Mouse (Mus musculus) hindbrain, embryonic 16.5 days (tissue): ENCODE data around the gene Cops2. TPM values are rescaled to one million over a fixed set of nuclear protein-coding genes. Genes with fewer than 3 reads are reported as not detected.
A peak's percentile ranks its signal among the peaks of the same experiment; 100 is the strongest.

Experiments used
- ATAC-seq: fragments of 200-750 bp; cut with Nextera tagmentation; 2 replicates; pipeline ENCODE4 v1.8.0; 2017; ENCODE audit warnings: moderate TSS enrichment, moderate library complexity
- H3K27ac ChIP-seq: fragments of 300-500 bp; sonication (generic); 2 replicates; pipeline ENCODE4 v1.5.1; 2014; ENCODE audit warnings: low read depth, mild to moderate bottlenecking, control low read depth, low read length, moderate library complexity
- H3K27me3 ChIP-seq: fragments of 300-500 bp; sonication (generic); replicated peaks from 2 replicates; pipeline ENCODE4 v1.6.1; 2014; ENCODE audit warnings: low read length; ENCODE audit not compliant: control insufficient read depth, insufficient read depth
- H3K36me3 ChIP-seq: fragments of 300-500 bp; sonication (generic); 2 replicates; pipeline ENCODE4 v1.6.1; 2014; ENCODE audit warnings: mild to moderate bottlenecking, low read length, moderate library complexity, mixed read lengths; ENCODE audit not compliant: control insufficient read depth, insufficient read depth
- H3K4me1 ChIP-seq: fragments of 300-500 bp; sonication (generic); 2 replicates; pipeline ENCODE4 v1.6.1; 2014; ENCODE audit warnings: low read depth, low read length; ENCODE audit not compliant: control insufficient read depth, insufficient read depth
- H3K4me2 ChIP-seq: fragments of 300-500 bp; sonication (generic); 2 replicates; pipeline ENCODE4 v1.6.1; 2014; ENCODE audit warnings: mild to moderate bottlenecking, low read length, control low read depth, moderate library complexity
- H3K4me3 ChIP-seq: fragments of 300-500 bp; sonication (generic); 2 replicates; pipeline ENCODE4 v1.5.1; 2014; ENCODE audit warnings: mild to moderate bottlenecking, low read length, control low read depth, moderate library complexity
- H3K9ac ChIP-seq: fragments of 300-500 bp; sonication (generic); 2 replicates; pipeline ENCODE4 v1.6.1; 2014; ENCODE audit warnings: low read depth, mild to moderate bottlenecking, control low read depth, low read length, moderate library complexity
- H3K9me3 ChIP-seq: fragments of 300-500 bp; sonication (generic); 2 replicates; pipeline ENCODE4 v1.6.1; 2014; ENCODE audit warnings: mild to moderate bottlenecking, low read length, moderate library complexity; ENCODE audit not compliant: control insufficient read depth
- WGBS: fragments of 180-500 bp; shearing (Covaris S2); extraction: QIAGEN DNeasy Blood & Tissue Kit; methylation state at CpG from one replicate; pipeline ENCODE4 v1.1.7; 2014; 5-methylcytosine and 5-hydroxymethylcytosine counted together
- polyA plus RNA-seq: library from polyadenylated mRNA; unstranded; fragments of >200 nt; fragmentation: Nextera tagmentation; extraction: Ambion mirVana; gene quantifications from 2 replicates; pipeline ENCODE4 v1.2.1, GENCODE M21; 2015

Gene Cops2
- polyA plus RNA-seq, 1 experiment from 2014 or later: 58.3 TPM

- H3K4me1 ChIP-seq: no peaks in the 10 kb centered on the region
- H3K27me3 ChIP-seq: no peaks in the 10 kb centered on the region
- 96% methylated on average over 4 of the region's 4 CpGs for WGBS
- no peak overlapping the region for H3K27ac ChIP-seq
- no peak for ATAC-seq
- no peak overlapping the region for H3K4me2 ChIP-seq
- no peak overlapping the region for H3K9ac ChIP-seq
- no peaks in the 10 kb centered on the region for H3K36me3 ChIP-seq
- H3K9me3 ChIP-seq: no peaks in the 10 kb centered on the region
- H3K4me3 ChIP-seq: no peak overlapping the region
Measured at GRCm38 (mm10) chr2:125790242-125790641, 68.7 kb downstream of the Cops2 start.

DNA sequence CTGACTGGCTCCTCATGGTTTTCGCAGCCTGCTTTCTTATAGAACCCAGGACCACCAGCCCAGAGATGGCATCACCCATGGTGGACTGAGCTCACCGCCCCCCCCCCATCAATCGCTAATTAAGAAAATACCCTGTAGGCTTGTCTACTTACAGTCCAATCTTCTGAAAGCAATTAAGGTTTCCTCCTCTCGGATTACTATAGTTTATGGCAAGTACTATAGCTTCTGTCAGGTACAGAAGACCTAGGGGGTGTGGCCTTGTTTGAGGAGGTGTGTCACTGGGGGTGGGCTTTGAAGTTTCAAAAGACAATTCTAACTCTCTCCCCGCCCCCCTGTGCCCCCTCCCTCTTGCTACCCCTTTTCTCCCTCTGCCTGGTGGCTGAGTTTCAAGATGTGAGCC, 69.7 kb downstream of the Cops2 start:
- Histone ChIP-seq H3K9me3 (no peaks in the 10 kb centered on the region), H3K4me3 (no peak overlapping the region), H3K4me2 (no peak overlapping the region), H3K27me3 (no peaks in the 10 kb centered on the region), H3K9ac (no peak overlapping the region), H3K4me1 (no peaks in the 10 kb centered on the region), H3K36me3 (no peaks in the 10 kb centered on the region), H3K27ac (no peak overlapping the region)
- no peak for ATAC-seq
- 83% methylated on average over 4 of the region's 5 CpGs for WGBS

DNA sequence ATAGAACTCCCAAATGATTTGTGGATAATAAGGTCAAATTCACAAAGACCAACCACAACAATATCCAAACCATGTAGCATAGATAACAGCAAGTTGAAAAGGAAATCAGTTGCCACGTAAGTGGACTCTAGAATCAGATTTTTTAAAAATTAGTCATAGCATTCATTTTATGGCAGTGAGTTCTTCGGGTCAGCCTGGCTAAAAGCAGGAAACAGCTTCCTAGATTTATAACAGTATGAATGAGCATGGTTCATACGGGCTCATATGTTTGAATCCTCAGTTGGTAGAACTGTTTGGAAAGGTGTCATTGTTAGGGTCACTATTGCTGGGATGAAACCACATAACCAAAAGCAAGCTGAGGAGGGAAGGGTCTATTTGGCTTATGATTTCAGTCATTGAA, 70.2 kb downstream of the Cops2 start:
- Histone ChIP-seq H3K27me3 (no peaks in the 10 kb centered on the region), H3K4me2 (no peak overlapping the region), H3K27ac (no peak overlapping the region), H3K4me3 (no peak overlapping the region), H3K4me1 (no peaks in the 10 kb centered on the region), H3K9ac (no peak overlapping the region), H3K9me3 (no peaks in the 10 kb centered on the region), H3K36me3 (no peaks in the 10 kb centered on the region)
- no peak for ATAC-seq
- WGBS: 83% methylated on average over 3 of the region's 3 CpGs

DNA sequence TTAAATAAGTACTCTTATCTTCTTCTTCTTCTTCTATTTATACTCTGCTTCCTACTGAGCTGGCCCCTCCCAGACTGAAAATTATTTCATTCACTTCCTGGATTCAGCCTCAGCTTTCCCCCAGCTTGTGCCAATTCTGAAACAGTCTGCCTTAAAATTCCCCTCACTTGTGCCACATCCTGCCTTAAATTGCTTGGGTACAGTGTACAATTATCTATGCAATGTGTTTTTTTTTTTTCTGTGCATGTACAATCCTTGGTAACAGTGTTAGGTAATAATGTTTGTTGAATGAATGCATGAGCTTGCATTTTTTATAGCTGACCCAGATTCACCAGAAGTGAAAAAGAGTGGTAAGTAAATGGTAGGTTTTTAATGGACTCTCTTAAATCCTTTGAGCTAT, 70.6 kb downstream of the Cops2 start:
- Histone ChIP-seq H3K9ac (no peak overlapping the region), H3K27ac (no peak overlapping the region), H3K9me3 (no peaks in the 10 kb centered on the region), H3K27me3 (no peaks in the 10 kb centered on the region), H3K4me1 (peaks cover under 1% of the 10 kb centered on the region; the same call in 1 of the 2 replicates), H3K4me3 (no peak overlapping the region), H3K4me2 (no peak overlapping the region), H3K36me3 (no peaks in the 10 kb centered on the region)
- ATAC-seq: no peak

DNA sequence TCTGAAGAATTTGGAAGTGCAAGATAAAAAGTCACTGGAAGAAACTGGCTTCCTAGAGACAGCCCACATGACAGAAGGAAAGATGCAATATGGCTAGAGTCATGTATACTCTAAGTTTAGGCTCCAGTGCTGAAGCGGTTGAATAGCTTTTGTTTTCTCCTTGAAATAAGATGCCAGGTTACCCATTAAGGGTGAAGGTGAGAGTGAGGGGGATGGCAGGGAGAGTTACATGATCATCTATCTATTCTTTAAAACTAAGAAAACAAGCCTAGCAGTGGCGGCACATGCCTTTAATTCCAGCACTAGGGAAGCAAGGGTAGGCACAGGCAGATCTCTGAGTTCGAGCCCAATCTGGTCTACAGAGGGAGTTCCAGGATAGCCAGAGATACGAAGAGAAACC, 73.9 kb downstream of the Cops2 start:
- H3K9ac ChIP-seq: no peak overlapping the region
- no peak overlapping the region for H3K27ac ChIP-seq
- ATAC-seq: no peak
- H3K36me3 ChIP-seq: no peaks in the 10 kb centered on the region
- H3K27me3 ChIP-seq: no peaks in the 10 kb centered on the region
- WGBS: 79% methylated on average over 4 of the region's 4 CpGs
- no peak overlapping the region for H3K4me2 ChIP-seq
- peaks cover 21% of the 10 kb centered on the region for H3K4me1 ChIP-seq
- H3K4me3 ChIP-seq: no peak overlapping the region
- no peaks in the 10 kb centered on the region for H3K9me3 ChIP-seq

DNA sequence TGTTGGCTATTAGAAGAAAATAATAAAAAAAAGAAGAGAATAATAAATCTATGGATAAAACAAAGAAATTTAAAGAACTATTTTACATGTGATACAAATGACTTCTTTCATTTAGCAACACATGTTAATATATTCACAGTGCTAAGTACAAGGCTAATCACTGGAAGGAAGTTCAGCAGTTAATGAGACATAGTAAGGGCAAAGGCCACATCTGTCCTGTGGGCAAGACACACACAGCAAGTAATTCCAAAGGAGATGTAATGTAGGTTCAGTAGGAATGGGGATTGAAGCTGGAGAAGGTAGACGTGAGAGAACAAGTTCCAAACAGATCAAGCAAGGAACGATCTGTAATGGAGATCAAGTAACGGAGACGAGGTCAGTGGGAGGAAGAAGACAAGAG, 74.5 kb downstream of the Cops2 start:
- Histone ChIP-seq H3K4me2 (no peak overlapping the region), H3K36me3 (no peaks in the 10 kb centered on the region), H3K4me3 (no peak overlapping the region), H3K4me1 (peaks cover 21% of the 10 kb centered on the region), H3K9me3 (no peaks in the 10 kb centered on the region), H3K9ac (no peak overlapping the region), H3K27me3 (no peaks in the 10 kb centered on the region), H3K27ac (no peak overlapping the region)
- no peak for ATAC-seq
- WGBS: 82% methylated on average over 4 of the region's 4 CpGs

DNA sequence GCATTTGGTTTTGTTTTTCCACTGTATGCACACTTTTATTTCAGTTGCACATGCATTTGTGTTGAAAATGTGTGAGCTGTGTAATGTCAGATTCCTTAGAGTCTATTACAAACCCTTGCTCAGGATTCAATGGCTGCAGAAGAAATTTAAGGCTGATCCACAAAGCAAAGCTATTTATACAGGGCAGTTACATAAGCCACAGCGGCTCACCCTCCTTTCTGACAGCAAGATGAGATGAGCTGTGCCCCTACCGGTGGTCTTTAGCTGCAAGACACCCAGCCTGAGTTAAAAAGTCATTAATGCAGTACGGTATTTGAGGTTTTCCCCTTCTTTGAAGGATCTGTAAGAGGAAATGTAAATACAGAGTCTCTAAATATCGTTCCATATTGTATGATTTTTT, 75.1 kb downstream of the Cops2 start:
- H3K4me1 ChIP-seq: peaks cover 21% of the 10 kb centered on the region
- H3K4me3 ChIP-seq: no peak overlapping the region
- no peaks in the 10 kb centered on the region for H3K9me3 ChIP-seq
- no peak overlapping the region for H3K9ac ChIP-seq
- 57% methylated on average over 4 of the region's 4 CpGs for WGBS
- H3K4me2 ChIP-seq: no peak overlapping the region
- H3K27ac ChIP-seq: no peak overlapping the region
- H3K36me3 ChIP-seq: no peaks in the 10 kb centered on the region
- H3K27me3 ChIP-seq: no peaks in the 10 kb centered on the region
- ATAC-seq: no peak

GRCm38 (mm10) chr2:125782719-125783109, 76.2 kb downstream of the Cops2 start, which contains the start of gene Secisbp2l:
TSS of gene Secisbp2l (minus strand) at chr2:125782870.
- H3K4me3 ChIP-seq: peak within 1 kb of the TSS; percentile 92
- WGBS: under 1% methylated on average over 28 of the region's 28 CpGs
- peak within 1 kb of the TSS; percentile 85 for H3K27ac ChIP-seq
- peak; percentile 98 for ATAC-seq
- no peaks in the 10 kb centered on the region for H3K9me3 ChIP-seq
- no peaks in the 10 kb centered on the region for H3K27me3 ChIP-seq
- peak within 1 kb of the TSS; percentile 93 for H3K9ac ChIP-seq
- H3K4me2 ChIP-seq: peak within 1 kb of the TSS; percentile 65
- H3K4me1 ChIP-seq: peaks cover 21% of the 10 kb centered on the region
- H3K36me3 ChIP-seq: no peaks in the 10 kb centered on the region

DNA sequence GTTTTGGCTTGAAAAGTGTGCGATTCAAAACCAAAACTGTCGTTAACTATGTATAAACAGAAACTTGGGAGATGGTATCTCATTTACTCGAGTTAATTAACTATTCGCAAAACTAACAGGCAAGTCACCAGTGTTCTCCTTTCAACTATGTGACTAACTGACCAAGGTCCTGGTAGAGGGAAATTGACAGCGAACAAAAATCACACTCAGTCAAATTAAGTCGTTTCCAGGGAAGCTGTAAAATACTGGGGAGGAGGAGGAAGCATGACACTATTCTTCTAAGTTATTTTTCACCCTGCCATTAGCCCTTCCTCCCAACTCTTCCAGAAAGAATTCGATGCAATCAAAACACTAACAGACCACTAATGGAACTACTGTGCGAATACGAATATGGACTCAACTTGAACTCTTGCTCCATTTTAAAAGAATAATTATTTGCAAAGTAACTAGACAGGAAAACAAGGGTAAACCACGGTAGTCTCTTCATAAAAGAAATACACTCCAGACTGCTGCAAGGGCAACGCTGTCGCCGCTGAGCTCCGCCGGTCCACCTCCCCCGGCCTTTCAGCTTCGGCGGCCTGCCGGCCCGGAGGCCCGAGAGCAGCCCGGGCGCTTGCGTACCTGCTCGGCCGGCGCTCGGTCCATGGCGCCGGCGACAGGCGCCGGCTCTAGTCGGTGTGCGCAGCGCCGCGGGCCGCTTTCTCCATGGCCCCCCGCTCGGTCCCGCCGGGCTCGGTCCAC, 76.8 kb downstream of the Cops2 start:
- ATAC-seq: 0 out of 2 replicates have a peak, but pooled peaks have one; percentile 2
- H3K9me3 ChIP-seq: no peaks in the 10 kb centered on the region
- peaks cover 21% of the 10 kb centered on the region for H3K4me1 ChIP-seq
- WGBS: 4% methylated on average over 35 of the region's 44 CpGs
- H3K27ac ChIP-seq: peak overlapping the region; percentile 85
- peak overlapping the region; percentile 65 for H3K4me2 ChIP-seq
- H3K9ac ChIP-seq: peak overlapping the region; percentile 93
- peak overlapping the region; percentile 92 for H3K4me3 ChIP-seq
- H3K36me3 ChIP-seq: no peaks in the 10 kb centered on the region
- H3K27me3 ChIP-seq: no peaks in the 10 kb centered on the region
